Mouse (Mus musculus): ENCODE measurements around the gene Magi2.
"Not testable (repeated sequence)": the region's sequence is repeated elsewhere in the genome, so short reads cannot be mapped to it uniquely, and the experiment has no call there.

Gene Magi2

DNA sequence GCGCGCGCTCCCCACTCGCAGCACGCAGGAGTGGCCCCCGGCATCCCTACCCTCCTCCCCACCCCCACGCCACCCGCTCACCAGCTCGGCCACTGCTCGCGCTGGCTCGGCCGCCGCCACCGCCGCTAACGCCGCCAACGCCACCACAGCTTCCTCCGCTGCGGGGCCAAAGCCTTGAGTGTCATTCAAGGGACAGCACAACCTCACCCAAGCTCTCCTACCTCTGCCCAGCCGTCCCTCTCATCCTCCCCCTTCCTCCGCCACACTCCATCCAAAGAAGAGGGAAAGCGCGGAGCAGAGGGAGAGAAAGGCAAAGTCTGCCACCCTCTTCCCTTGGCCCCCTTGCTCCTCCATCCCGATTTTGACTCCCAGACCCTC, at the start of gene Magi2:
Gene Magi2, plus strand, starts transcription at position 171 of the 378 bp plus-strand sequence.
- no peak for DNase-seq

DNA sequence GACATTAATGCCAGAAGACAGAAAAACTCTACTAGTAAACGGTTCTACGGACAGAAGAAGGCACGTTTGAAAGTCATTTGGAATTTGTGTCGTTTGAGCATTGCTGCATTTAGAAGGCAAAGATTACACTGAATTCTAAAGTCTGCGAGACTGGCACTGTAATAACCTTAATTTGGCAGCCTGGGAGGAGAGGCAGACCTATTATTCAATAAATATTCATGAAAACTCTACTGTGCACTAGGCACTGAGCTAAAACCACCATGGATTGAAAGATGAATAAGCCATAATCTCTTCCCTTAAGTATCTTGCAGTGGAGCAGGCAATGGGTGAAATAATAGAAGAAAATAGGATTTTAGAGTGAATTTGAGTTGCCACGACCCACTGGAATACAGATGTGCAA, 48.2 kb upstream of the Magi2 start:
- DNase-seq = no peak

DNA sequence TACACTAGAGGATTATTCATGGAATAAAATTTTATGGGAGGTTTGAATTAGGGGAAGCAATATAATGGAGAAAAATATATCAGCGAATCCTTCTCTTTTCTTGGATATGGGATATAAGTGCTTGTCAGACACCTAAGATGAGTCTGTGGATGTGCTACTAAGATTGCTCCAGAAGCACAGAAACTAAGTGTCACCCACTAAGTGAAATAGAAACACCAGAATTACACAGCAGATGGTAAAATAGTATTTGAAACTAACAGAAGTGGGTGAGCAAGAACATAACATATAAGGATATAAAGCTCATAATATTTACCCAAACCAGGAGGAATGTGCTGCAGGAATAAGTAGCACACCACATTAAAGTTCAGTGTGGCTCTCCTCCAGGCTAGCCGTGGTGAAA, 40.7 kb upstream of the Magi2 start:
- DNase-seq = no peak

DNA sequence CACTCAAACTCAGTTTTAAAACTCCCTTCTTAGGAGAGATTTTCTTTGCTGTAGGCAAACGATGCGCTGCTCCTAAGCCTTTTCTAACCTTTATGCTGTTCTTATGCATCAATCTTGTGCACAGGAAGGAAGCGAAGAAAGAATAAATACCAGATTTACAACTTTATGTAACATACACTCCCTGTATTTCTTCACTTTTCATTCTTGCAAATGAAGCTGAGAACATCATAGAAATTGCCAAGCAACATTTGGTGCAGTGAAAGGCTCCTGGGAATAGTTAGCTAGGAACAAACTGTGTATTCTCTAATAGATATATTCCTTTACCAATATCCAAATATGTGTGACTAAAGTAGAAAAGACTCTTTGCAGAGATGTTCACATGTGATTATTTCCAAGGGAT, 15.2 kb upstream of the Magi2 start:
- no peak for DNase-seq

DNA sequence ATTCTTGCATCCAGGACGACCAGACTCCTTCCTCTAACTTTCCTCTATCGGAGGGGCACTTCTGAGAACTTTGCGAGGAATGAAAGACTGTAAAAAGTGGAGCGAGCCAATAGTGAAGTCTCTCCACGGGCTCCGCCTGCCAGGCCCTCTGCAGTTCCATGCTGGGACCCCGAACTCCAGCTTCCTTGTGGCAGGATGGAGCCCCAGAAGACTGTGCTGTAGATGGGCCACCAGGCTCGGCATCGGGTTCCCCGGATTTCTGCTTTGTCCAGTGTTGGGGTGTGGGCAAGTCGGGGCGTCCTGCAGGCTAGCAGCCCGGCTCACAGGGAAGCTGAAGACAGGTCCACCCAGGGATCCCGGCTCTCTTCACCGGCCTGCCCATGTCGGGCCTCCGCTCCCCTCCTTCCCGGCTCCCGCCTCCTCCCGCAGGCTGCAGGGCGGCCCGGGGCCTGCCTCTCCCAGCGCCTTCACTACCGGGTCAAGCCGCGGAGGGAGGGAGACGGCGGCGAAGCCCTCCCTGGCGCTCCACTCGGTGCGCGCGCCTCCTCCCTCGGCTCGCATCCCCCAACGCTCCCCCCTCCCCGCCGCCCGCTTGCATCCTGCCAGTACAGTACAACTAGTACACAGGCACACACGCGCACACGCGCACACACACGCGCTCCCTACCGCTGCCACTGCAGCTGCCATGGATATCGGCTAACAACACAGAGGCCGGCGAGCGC, 531 bp upstream of the Magi2 start:
- DNase-seq = no peak

DNA sequence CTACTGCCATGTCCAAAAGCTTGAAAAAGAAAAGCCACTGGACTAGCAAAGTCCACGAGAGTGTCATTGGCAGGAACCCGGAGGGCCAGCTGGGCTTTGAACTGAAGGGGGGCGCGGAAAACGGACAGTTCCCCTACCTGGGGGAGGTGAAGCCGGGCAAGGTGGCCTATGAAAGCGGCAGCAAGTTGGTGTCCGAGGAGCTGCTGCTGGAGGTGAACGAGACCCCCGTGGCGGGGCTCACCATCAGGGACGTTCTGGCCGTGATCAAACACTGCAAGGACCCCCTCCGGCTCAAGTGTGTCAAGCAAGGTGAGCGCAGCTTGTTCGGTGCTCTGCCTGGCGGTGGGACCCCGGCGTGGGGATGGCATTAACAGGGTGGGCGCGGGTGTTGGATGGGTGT, 445 bp downstream of the Magi2 start:
- no peak for DNase-seq

DNA sequence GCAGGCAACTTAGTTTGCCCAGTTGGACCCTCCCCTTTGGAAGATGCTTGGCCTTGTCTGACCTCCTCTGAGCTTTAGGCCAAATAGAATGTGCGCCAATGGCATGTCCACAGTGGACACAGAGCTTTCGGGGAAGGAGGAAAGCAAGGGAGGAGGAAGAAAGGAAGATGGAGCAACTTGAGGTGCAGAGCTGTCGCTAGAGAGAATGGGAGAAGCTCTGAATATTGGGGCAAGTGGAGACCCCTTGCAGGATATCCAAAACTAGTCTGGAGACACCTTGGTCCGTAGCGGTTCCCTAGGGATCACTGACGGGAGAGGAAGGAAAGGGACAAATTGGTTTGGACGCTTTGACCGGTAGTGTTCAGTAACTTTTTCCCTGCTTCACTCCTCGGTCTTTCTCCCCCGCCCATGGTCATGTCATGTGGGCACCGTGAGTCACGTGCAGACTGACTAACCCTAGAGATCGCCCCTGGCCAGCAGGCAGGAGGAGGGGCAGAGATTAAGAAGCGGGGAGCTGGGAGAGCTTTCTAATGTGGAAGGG, 1.0 kb downstream of the Magi2 start:
- no peak for DNase-seq

GRCm38 (mm10) chr5:19241797-19242196, 15.0 kb downstream of the Magi2 start:
- DNase-seq = no peak

DNA sequence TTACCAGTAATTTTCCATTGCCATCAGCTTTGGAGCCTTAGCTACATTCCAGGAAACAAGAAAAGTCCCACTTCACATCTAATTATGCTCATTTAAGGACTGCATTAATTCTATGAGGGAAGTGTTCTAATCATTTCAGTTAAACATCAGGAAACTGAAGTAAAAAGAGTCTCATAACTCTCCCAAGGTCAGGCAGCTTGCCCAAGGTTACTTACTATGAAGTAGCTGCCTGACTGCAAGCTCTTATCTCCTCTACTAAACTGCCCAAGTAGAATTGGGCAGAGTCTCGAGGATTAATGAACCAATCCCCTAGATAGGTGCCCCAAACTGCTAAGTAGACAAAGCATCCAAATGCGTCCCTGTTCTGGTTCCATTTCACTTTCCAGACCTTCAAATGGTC, 19.6 kb downstream of the Magi2 start:
- no peak for DNase-seq

DNA sequence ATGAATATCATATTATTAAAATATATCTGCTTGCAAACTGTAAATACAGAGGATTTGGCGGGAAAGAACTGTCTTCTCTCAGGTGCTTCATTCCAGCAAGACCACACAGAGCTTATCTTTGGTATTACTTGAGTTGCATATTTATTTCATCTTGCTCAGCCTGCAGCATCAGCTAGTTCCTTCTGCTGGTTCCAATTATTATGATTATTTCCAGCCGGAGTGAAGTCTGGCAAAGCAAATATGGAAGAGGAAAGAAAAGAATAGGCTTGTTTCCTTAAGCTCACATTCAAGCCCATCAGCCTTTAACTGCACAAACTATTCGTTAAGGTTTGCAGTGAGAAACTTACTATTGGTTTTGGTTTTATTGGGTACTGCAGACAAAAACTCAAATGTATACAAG, 20.4 kb downstream of the Magi2 start:
- DNase-seq = no peak

- DNase-seq = no peak
These were observed 36.0 kb downstream of the Magi2 start for GRCm38 (mm10) chr5:19262816-19263215.

- no peak for DNase-seq
These were observed 37.8 kb downstream of the Magi2 start for GRCm38 (mm10) chr5:19264627-19265026.

- no peak for DNase-seq
These were observed 65.7 kb downstream of the Magi2 start for GRCm38 (mm10) chr5:19292581-19292980.

DNA sequence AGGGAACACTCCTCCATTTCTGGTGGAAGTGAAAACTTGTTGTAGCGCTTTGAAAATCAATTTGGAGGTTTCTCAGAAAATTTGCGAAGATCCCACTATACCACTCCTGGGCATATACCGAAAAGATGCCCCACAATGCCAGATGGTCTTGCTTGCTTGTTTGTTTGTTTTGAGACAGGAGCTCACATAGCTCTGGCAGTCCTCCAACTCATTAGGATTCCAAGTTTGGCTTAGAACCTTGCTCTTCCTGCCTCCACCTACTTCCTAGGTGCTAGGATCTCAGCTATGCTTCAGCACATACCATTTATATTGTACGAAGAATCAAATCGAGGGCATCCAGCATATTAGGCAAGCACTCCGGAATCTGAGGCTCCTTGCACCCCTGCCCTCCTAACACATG, 79.8 kb downstream of the Magi2 start:
- DNase-seq = no peak

DNA sequence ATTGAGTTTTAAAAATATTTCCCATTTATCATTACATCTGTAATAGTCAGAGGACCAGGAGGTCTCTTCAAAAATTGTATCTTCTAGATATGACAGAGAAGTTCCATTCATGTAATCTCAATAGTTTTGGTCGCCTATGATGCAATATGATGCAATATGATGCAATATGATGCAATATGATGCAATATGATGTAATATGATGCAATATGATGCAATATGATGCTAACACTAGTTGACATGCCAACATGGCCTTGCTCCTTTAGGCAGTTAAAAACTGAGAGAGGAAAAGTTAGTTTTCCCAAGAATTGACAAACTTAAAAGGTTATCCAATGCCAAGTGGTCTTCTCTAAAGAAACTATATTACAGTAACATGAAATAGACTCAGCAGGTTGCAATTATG, 83.0 kb downstream of the Magi2 start:
- DNase-seq = no peak

DNA sequence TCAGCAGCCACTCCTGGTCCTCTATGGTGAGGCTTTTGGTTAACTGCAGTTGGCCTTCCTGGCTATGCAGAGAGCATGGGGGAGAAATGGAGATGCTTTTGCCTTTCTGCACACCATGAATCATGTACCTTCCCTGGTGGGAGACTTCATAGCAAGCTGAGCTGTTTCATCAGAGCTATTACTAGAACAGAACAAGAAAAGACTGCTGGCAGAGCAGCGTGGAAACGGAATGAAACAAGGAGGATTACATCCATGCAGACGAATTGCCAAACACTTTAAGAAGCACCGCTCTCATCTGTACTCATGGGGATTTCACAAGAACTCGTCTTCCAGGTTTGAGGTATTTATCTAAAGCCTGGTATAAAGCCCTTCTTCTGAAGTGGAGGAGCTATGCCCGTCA, 95.7 kb downstream of the Magi2 start:
- DNase-seq = no peak

- no peak for DNase-seq
These were observed 110.7 kb downstream of the Magi2 start for GRCm38 (mm10) chr5:19337561-19337960.

DNA sequence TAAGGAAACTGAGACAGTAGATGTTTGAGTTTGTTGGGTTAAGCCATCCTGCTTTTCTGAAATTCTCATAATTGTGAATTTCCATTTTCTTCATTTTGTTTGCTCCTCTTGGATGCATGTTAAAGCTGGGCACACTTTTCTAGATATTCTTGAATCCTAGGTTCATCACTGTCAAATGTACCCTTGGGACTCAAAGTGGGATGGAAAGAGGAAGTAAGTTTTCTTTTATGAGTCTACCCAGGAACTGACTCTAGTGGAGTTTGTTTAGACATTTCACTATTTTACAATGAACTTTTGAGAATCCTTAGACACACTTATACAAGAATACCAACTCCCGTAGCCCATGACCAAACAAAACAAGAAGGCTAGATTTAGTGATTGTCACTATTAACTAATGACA, 141.3 kb downstream of the Magi2 start:
- DNase-seq = no peak

DNA sequence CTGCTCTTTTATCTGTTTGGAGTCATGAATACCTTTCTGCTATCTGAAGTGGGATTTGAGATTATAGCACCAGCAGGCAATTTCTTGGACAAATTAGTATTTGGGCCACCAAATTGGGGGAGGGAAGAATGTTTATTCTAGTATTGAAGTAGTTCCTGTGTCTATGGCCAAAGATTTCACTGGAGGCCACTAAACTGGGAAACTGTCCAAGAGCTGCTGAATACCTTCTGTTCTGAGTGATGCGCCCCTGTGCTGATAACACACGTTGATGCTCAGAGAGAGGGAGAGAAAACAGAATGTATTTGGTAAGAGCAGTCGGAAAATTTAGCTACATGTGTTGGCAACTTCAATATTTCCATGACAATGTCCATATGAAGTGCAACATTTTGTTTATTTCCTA, 169.0 kb downstream of the Magi2 start:
- DNase-seq = no peak

DNA sequence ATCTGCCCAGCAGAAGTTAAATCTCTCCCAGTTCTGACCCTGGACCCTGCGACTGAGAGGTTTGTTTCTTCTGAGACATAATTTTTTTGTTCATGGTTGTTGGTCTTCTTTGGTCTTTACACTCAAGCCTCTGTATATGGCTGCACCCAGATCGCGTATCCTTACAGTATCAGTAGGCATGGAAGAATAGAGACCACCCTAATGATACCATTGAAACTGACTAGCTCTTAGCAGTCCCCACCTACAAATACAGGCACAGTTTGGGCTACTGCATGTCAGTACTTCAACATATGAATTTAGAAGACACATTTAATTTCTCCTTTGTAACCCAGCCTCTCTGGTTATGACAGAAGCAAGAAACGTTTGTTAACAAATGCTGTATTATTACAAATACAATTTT, 173.5 kb downstream of the Magi2 start:
- no peak for DNase-seq

DNA sequence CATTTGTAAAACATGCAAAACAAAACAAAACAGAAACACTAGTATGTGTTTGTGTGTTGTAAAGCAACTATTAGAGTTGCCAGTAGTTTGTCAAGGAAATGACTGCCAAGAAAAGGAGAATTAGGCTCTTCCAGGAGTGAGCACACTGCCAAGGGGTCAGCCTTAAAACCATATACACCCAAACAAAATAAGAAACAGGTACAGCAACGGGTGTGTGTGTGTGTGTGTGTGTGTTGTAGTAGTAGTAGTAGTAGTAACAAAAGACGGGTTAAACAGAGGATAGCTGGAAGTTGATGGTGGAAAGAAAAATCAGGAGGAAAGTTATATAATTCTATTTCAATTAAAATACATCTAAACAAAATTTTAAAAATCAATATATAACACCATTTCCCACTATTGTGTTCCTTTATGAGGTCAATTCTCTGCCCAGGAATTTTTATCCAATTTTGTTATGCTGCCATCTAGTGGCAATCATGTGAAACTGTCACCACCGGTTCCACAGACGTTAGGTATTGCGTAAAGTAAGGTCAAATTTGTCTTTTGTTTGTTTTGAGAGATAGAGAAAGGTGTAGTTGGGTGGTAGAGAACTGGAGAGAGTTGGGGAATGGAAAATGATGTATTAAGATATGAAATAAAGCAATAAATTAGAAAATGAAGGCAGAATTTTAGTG, 174.0 kb downstream of the Magi2 start:
- DNase-seq = no peak

DNA sequence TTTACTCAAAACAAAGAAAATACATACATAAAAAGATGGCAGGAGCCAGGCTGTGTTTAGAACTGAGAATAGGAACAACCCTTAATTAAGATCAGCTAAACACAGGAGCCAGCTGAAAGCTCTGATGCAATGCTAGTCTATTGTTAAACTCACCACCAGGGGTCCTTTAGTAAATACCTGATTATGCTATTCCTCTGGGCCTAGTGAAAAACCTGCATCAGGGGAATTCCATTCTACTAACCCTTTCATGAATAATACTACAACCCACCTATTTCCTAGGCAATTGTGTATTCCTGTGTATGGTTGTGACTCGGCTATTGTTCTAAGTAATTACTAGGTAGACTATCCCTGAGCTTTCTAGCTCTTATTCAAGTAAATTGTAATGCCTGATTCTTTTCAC, 177.4 kb downstream of the Magi2 start:
- not testable (repeated sequence) for DNase-seq

GRCm38 (mm10) chr5:19414556-19414955, 187.7 kb downstream of the Magi2 start:
- DNase-seq = no peak

GRCm38 (mm10) chr5:19429290-19429689, 202.5 kb downstream of the Magi2 start:
- no peak for DNase-seq

DNA sequence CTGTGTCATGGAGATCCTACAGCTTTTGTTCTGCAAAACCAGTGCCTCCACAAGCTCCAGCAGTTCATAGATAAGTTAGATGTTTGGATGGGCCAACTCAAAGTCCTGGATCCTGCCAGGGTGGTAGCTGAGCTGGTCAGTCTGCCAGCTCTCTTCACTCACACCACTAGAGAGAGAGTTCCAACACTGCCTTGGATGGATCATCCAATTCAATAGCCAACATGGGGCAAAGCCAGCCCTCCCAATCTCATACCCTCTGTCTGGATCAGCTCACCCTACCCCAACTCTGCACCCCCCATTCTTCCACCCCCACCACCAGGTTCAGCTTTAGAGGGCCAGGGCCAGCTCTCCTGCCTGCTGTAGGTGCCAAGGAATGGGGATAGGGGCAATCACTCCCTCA, 235.7 kb downstream of the Magi2 start:
- no peak for DNase-seq

Measured in B cell, adult 2 months (primary cell).